Mouse (Mus musculus) stomach, embryonic 15.5 days (tissue): ENCODE measurements around the gene Mpi. TPM values are rescaled to one million over a fixed set of nuclear protein-coding genes. Genes with fewer than 3 reads are reported as not detected.

Experiments used
- ATAC-seq: fragments of 200-750 bp; cut with Nextera tagmentation; 2 replicates; pipeline ENCODE4 v1.8.0; 2017; ENCODE audit warnings: low read depth, moderate number of reproducible peaks, moderate TSS enrichment; ENCODE audit not compliant: insufficient read depth, low FRiP score
- H3K27ac ChIP-seq: fragments of 300-500 bp; sonication (generic); 2 replicates; pipeline ENCODE4 v1.5.1; 2015; ENCODE audit warnings: mild to moderate bottlenecking, inconsistent platforms
- H3K27me3 ChIP-seq: fragments of 300-500 bp; sonication (generic); replicated peaks from 2 replicates; pipeline ENCODE4 v1.6.1; 2015; ENCODE audit warnings: inconsistent platforms
- H3K36me3 ChIP-seq: fragments of 300-500 bp; sonication (generic); 2 replicates; pipeline ENCODE4 v1.6.1; 2015; ENCODE audit warnings: inconsistent platforms
- H3K4me1 ChIP-seq: fragments of 300-500 bp; sonication (generic); 2 replicates; pipeline ENCODE4 v1.6.1; 2015; ENCODE audit warnings: inconsistent platforms
- H3K4me2 ChIP-seq: fragments of 300-500 bp; sonication (generic); 2 replicates; pipeline ENCODE4 v1.6.1; 2015; ENCODE audit warnings: mild to moderate bottlenecking, inconsistent platforms
- H3K4me3 ChIP-seq: fragments of 300-500 bp; sonication (generic); replicated peaks from 2 replicates; pipeline ENCODE4 v1.5.1; 2015; ENCODE audit warnings: inconsistent platforms
- H3K9ac ChIP-seq: fragments of 300-500 bp; sonication (generic); 2 replicates; pipeline ENCODE4 v1.6.1; 2015; ENCODE audit warnings: inconsistent platforms
- H3K9me3 ChIP-seq: fragments of 300-500 bp; sonication (generic); 2 replicates; pipeline ENCODE4 v1.6.1; 2016; ENCODE audit warnings: inconsistent platforms
- WGBS: fragments of 180-500 bp; shearing (Covaris S2); methylation state at CpG from one replicate; pipeline ENCODE4 v1.1.7; 2015; 5-methylcytosine and 5-hydroxymethylcytosine counted together
- polyA plus RNA-seq: library from polyadenylated mRNA; unstranded; fragments of >200 nt; fragmentation: Nextera tagmentation; extraction: Ambion mirVana; gene quantifications from 2 replicates; pipeline ENCODE4 v1.2.1, GENCODE M21; 2015

Gene Mpi
- polyA plus RNA-seq, 1 experiment from 2014 or later: 38.9 TPM

- H3K27ac ChIP-seq: no peak overlapping the region
- 6% methylated on average over 20 of the region's 20 CpGs for WGBS
Observed at GRCm38 (mm10) chr9:57501861-57502260, 50.7 kb downstream of the Mpi start.

GRCm38 (mm10) chr9:57501452-57501851, 51.1 kb downstream of the Mpi start:
- Histone ChIP-seq H3K9ac (no peak overlapping the region), H3K27me3 (peaks cover 68% of the 10 kb centered on the region), H3K36me3 (no peaks in the 10 kb centered on the region), H3K4me3 (no peak overlapping the region), H3K4me1 (peaks cover 34% of the 10 kb centered on the region), H3K27ac (no peak overlapping the region), H3K4me2 (no peak overlapping the region), H3K9me3 (no peaks in the 10 kb centered on the region)
- ATAC-seq: no peak
- WGBS: 17% methylated on average over 13 of the region's 13 CpGs

More at GRCm38 (mm10) chr9:57501861-57502260, 50.7 kb downstream of the Mpi start:
- no peak overlapping the region for H3K9ac ChIP-seq
- H3K36me3 ChIP-seq: no peaks in the 10 kb centered on the region
- no peak overlapping the region for H3K4me3 ChIP-seq
- H3K4me1 ChIP-seq: peaks cover 34% of the 10 kb centered on the region
- H3K4me2 ChIP-seq: no peak overlapping the region
- no peaks in the 10 kb centered on the region for H3K9me3 ChIP-seq
- peaks cover 71% of the 10 kb centered on the region for H3K27me3 ChIP-seq
- no peak for ATAC-seq

- no peak overlapping the region for H3K27ac ChIP-seq
- WGBS: 55% methylated on average over 7 of the region's 7 CpGs
Observed at GRCm38 (mm10) chr9:57498536-57498935, 54.0 kb downstream of the Mpi start.

GRCm38 (mm10) chr9:57497236-57497635, 55.3 kb downstream of the Mpi start:
- H3K9ac ChIP-seq: no peak overlapping the region
- no peak overlapping the region for H3K27ac ChIP-seq
- no peaks in the 10 kb centered on the region for H3K9me3 ChIP-seq
- peaks cover 26% of the 10 kb centered on the region for H3K27me3 ChIP-seq
- no peak for ATAC-seq
- H3K4me3 ChIP-seq: no peak overlapping the region
- WGBS: 43% methylated on average over 5 of the region's 5 CpGs
- H3K4me2 ChIP-seq: no peak overlapping the region
- H3K4me1 ChIP-seq: peaks cover 6% of the 10 kb centered on the region; the same call in 1 of the 2 replicates
- H3K36me3 ChIP-seq: no peaks in the 10 kb centered on the region

More at GRCm38 (mm10) chr9:57498536-57498935, 54.0 kb downstream of the Mpi start:
- Histone ChIP-seq H3K9ac (no peak overlapping the region), H3K4me1 (peaks cover 16% of the 10 kb centered on the region), H3K27me3 (peaks cover 39% of the 10 kb centered on the region), H3K4me2 (no peak overlapping the region), H3K4me3 (no peak overlapping the region), H3K36me3 (no peaks in the 10 kb centered on the region), H3K9me3 (no peaks in the 10 kb centered on the region)
- ATAC-seq: no peak

GRCm38 (mm10) chr9:57494970-57495369, 57.6 kb downstream of the Mpi start:
- H3K9me3 ChIP-seq: no peaks in the 10 kb centered on the region
- H3K9ac ChIP-seq: no peak overlapping the region
- no peaks in the 10 kb centered on the region for H3K36me3 ChIP-seq
- H3K27me3 ChIP-seq: peaks cover 4% of the 10 kb centered on the region
- H3K27ac ChIP-seq: no peak overlapping the region
- ATAC-seq: no peak
- no peak overlapping the region for H3K4me2 ChIP-seq
- H3K4me3 ChIP-seq: no peak overlapping the region
- H3K4me1 ChIP-seq: no peaks in the 10 kb centered on the region

Other genes with a start within 250 kb of the Mpi start
- gene Ppcdc, start 112.6 kb downstream of the Mpi start, polyA plus RNA-seq: 23.6 and 31.6 TPM in 2 replicates
- 19.8 and 22.4 TPM in 2 replicates for gene Scamp5, start 84.7 kb downstream of the Mpi start, polyA plus RNA-seq
- 6.0 and 6.1 TPM in 2 replicates for gene Rpp25, start 48.7 kb downstream of the Mpi start, polyA plus RNA-seq
- 621 and 623 TPM in 2 replicates for gene Cox5a, start 31.5 kb downstream of the Mpi start, polyA plus RNA-seq
- gene Fam219b, start 15.2 kb downstream of the Mpi start, polyA plus RNA-seq: 18.7 and 19.7 TPM in 2 replicates
- gene Scamp2, start 8.2 kb upstream of the Mpi start, polyA plus RNA-seq: 76.6 and 84.2 TPM in 2 replicates
- gene Ulk3, start 36.7 kb upstream of the Mpi start, polyA plus RNA-seq: 17.4 and 19.2 TPM in 2 replicates
- not detected in 2 replicates for gene Cplx3, start 53.5 kb upstream of the Mpi start, polyA plus RNA-seq
- gene Lman1l, start 68.0 kb upstream of the Mpi start, polyA plus RNA-seq: not detected in 2 replicates
- gene Csk, start 100.9 kb upstream of the Mpi start, polyA plus RNA-seq: 29.6 and 29.8 TPM in 2 replicates
- not detected in 2 replicates for gene Cyp1a2, start 130.9 kb upstream of the Mpi start, polyA plus RNA-seq
- 0.05 TPM in 1 of 2 replicates, not detected in the other for gene Cyp1a1, start 135.2 kb upstream of the Mpi start, polyA plus RNA-seq
- gene Edc3, start 155.8 kb upstream of the Mpi start, polyA plus RNA-seq: 26.8 and 28.6 TPM in 2 replicates
- gene Clk3, start 213.1 kb upstream of the Mpi start, polyA plus RNA-seq: 68.3 and 69.6 TPM in 2 replicates